Mouse (Mus musculus) lung, postnatal 36 days (tissue): ENCODE data around the gene Nmur1.

Experiments used
- DNase-seq: peaks from one replicate; pipeline ENCODE4 v3.0.0; 2022; ENCODE audit warnings: mixed read lengths

The Nmur1 gene

GRCm38 (mm10) chr1:86440171-86440886, 14.3 kb upstream of the Nmur1 start:
- peak; percentile 98 for DNase-seq

GRCm38 (mm10) chr1:86439487-86440170, 13.6 kb upstream of the Nmur1 start:
- no peak for DNase-seq

DNA sequence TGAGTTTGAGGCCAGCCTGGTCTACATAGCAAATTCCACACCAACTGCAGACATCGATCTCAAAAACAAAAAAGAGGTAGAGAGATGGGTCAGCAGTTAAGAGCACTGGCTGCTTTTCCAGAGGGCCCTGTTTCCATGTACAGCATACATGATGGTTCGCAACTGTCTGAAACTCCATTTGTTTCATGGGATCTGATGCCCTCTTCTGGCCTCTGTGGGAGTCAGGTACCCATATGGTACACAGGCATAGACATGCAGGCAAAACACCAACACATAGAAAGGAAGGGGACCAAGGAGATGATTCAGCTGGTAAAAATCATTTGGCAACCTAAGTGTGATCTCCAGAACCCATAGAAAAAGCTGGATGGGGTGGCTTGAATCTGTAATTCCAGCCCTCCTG, 12.5 kb upstream of the Nmur1 start:
- peak; percentile 52 for DNase-seq

DNA sequence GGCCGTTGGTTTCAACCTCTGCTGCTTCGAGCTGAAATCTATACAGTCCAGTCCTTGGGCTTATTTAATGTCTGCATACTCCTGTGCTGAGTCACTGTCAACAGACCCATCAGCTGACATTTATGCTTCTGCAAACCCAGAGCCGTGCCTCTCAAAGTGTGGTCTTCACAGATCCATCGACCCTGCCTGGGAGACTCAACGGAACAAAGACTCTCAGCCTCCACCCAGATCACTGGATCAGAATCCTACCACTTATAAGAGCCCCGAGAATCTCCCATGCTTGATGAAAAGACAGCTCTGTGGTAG, 11.9 kb upstream of the Nmur1 start:
- DNase-seq, result no peak

DNA sequence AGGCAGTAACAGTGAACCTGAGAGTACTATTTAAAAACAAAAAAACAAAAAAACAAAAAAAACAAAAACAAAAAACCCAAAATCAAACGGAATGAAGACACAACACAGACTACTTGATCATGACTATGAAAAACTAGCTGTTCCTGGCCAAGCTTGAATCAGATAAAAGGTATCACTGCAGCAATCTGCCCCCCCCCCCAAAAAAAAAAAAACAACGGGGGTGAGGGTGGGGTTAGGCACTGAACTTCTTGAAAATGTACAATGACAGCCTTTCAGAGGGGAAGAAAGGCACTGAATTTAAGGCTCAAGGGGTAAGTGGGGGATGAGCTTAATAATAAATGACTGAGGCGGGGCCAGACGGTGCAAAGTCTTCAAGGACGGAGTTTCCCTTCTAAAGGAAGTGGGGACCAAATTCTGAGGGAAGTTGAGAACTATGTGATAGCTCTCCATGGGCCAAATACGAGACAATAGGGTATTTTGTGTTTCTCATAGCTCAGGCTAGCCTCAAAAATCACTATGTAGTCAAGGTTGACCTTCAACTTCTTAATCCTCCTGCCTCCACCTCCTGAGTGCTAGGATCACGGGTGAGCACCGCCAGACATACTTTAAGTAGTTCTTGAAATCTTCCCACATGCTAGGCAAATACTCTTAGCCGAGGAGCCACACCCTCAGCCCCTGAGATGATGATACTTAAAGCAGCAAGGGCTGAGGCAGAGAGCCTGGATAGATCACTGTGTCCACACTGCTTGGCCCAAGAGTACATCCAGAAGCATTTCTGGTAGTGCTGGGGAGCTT, 11.4 kb upstream of the Nmur1 start:
- DNase-seq, result peak; percentile 52

- DNase-seq, result peak; percentile 83
Observed at GRCm38 (mm10) chr1:86435302-86435821, 9.3 kb upstream of the Nmur1 start.

DNA sequence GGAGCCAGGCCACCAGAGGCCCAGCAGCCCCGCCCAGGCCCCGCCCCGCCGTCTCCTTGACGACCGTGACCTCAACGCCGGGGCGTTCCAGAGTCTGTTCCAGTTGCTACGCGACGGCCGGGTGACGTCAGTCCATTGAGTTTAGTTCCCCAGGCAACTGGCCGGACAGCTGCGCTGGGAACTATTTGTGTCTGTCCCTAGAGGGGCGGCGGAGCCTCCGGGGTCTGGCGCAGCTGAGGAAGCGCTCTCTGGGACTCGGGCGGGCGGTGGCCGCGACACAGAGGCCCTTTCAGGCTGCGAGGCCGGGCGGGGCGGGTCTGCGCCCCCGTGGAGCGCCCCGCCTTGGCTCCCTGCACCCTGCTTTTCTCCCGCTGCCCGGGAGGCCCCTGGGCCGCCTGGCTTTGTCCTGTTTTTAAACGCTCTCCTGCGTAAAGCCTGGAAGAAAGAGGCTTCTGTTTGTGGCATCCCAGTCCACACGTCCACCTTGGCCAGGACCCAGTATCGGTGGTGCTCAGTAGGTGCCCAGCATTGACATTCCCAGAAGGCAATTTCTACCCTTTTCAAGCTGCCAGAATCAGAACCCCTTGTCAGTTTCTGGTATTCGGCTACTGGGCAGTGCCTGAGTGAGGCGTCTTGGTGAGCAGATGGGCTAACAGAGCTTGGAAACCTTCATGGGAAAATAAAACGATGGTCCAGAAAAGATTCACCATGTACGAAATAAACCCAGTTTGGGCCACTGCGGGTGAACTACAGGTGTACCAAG, 8.6 kb upstream of the Nmur1 start:
- peak; percentile 100 for DNase-seq

- DNase-seq, result peak; percentile 71
Observed at GRCm38 (mm10) chr1:86434001-86434400, 8.0 kb upstream of the Nmur1 start.

GRCm38 (mm10) chr1:86433359-86433758, 7.3 kb upstream of the Nmur1 start:
- no peak for DNase-seq

DNA sequence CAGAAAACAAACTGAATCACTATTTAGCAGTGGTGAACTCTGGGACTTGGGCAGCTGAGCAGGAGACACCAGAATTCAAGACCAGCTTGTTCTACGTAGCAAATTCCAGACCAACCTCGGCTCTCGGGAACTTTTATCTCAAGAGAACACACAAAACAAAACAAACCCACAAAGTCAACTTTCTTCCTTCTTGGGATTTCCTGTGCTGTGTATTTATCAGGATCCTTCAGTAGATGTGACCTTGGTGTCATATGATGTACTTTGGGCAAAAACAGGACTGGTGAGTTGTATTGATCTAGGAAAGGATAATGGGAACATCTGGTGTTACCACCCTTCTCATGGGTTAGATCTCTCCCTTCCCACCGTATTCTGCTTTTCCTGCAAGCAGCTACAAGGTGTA, 6.8 kb upstream of the Nmur1 start:
- DNase-seq, result no peak

- DNase-seq, result peak; percentile 92
Observed at GRCm38 (mm10) chr1:86430056-86430455, 4.0 kb upstream of the Nmur1 start.

GRCm38 (mm10) chr1:86424835-86425547, 1.0 kb downstream of the Nmur1 start:
- DNase-seq, result no peak

DNA sequence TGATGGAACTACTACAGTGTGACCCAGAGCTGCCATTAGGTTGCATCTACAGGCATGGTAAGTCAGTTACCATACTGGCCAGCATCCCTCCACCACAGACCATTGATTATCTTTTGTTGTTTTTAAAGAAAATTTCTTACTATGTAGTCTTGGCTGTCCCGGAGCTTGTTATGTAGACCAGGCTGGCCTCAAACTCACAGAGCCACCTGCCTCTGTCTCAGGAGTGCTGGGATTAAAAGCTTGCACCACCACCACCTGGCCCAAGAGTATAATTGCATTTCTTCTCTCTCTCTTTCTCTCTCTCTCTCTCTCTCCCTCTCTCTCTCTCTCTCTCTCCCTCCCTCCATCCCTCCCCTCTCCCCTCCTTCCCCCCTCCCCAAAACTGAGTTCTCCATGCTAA, 1.7 kb downstream of the Nmur1 start:
- DNase-seq, result no peak

DNA sequence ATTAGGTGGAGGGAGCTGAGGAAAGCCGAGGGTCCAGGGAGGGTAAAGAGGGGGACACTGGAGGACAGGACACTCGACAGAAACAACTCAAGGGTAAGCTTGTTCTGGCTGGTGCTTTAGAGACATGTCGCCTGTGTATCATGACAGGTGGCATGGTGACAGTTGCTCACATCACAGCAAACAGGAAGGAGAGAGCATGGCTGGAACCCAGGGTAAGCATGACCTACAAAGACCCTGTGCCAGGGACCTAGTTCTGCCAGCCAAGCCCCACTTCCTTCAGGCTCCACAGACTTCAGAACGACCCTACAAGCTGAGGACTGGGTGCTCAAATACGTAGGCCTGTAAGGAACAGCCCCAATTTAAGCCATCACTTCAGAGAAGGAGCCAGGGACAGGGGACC, 2.1 kb downstream of the Nmur1 start:
- DNase-seq, result no peak

GRCm38 (mm10) chr1:86421007-86421406, 5.0 kb downstream of the Nmur1 start:
- DNase-seq, result peak; percentile 81

GRCm38 (mm10) chr1:86416321-86416720, 9.7 kb downstream of the Nmur1 start:
- no peak for DNase-seq

GRCm38 (mm10) chr1:86415612-86416184, 10.3 kb downstream of the Nmur1 start:
- DNase-seq, result no peak

GRCm38 (mm10) chr1:86415144-86415543, 10.9 kb downstream of the Nmur1 start:
- DNase-seq, result no peak

- DNase-seq, result no peak
Observed at GRCm38 (mm10) chr1:86414715-86415114, 11.3 kb downstream of the Nmur1 start.

GRCm38 (mm10) chr1:86409476-86409875, 16.6 kb downstream of the Nmur1 start:
- no peak for DNase-seq

- no peak for DNase-seq
Observed at GRCm38 (mm10) chr1:86408515-86408914, 17.5 kb downstream of the Nmur1 start.

DNA sequence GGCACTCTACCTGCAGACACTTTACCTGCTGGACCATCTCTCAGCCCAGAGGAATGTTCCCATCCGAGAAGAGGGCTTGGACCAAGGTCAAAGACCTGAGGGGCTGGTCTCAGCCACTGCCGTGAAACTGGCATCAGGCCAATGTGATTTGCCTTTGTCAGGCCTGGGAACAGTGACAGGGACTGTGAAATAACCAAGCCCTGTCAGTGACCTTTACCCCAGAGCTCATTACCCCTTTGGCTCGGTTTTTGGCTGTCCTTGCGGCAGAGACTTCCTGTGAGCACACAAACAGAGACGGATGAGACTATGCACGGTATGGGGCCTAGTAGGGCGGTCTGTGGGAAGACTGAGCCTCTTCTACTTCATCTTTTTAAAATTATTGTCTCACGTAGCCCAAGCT, 19.1 kb downstream of the Nmur1 start:
- peak; percentile 70 for DNase-seq
